Mouse (Mus musculus): Measurements from ENCODE around the gene Akr1b10.
A peak's percentile ranks its signal among the peaks of the same experiment; 100 is the strongest.
"Not testable (repeated sequence)": the region's sequence is repeated elsewhere in the genome, so short reads cannot be mapped to it uniquely, and the experiment has no call there.

Akr1b10 gene

GRCm38 (mm10) chr6:34373841-34374240 is 10.2 kb upstream of the Akr1b10 start:
- no peak for DNase-seq

DNA sequence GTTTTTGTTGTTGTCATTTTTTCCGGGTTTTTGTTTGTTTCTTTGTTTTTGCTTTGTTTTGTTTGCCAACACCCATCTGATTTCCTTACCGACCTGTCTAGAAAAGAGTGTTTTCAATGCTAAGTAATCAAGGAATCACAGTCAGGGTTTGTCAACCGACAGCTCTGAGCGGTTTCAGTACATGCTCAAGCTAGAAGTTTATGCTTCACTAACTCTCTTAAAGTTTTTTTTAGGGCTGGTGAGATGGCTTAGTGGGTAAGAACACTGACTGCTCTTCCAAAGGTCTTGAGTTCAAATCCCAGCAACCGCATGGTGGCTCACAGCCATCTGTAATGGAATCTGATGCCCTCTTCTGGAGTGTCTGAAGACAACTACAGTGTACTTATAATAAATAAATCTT is 8.1 kb upstream of the Akr1b10 start:
- not testable (repeated sequence) for DNase-seq

GRCm38 (mm10) chr6:34383401-34383800 is 617 bp upstream of the Akr1b10 start:
- DNase-seq = no peak

GRCm38 (mm10) chr6:34384701-34385370 is 818 bp downstream of the Akr1b10 start:
- DNase-seq = peak; percentile 67

- DNase-seq = no peak
These were observed 4.6 kb downstream of the Akr1b10 start for GRCm38 (mm10) chr6:34388420-34389156.

- no peak for DNase-seq
These were observed 11.9 kb downstream of the Akr1b10 start for GRCm38 (mm10) chr6:34395897-34396296.

DNA sequence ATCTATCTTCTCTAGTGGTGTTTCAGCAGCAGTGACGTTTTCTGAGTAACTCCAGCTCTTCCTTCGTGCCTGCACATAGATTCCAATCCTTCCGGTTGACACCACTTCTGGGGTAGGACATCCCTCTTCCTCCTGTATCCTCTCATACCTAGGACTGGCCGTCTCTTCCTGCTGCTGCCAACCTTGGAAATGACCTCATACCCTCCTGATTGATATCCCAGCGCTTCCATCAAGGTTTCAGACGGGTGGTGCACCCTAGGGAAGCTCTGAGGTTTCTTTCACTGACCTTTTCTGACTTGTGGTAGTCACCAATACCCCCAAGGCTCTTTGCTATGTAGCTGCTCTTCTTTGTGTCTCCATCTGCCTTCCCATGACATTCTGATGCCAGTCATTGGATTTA is 14.4 kb downstream of the Akr1b10 start:
- DNase-seq = no peak

DNA sequence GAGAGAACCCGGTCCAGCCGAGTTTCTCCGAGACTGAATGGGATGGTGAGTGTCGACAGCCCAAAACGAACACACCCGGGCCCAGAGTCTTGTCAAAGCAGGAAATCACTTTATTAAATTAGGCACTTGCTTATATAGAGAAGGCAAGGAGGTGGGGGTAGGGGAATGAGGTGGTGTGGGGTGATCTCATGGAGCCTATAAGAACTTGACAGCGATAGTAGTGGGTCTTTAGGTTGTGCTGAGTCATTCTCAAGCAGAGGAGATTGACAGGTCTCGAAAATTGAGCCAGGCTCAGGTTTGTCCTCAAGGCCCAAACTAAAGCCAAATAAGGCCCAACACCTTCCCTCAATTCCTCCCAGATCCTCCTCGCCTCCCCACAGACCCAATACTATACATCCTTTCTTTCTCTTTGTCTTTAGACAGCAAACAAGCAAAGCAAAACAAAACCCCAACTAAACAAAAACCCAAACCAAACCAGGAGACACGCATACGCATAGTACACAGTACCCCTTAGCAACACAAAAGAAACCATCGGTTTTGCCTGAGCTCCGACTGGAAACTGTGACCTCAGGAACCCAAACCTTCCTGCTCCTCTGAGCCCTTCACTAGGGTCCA is 15.7 kb downstream of the Akr1b10 start:
- DNase-seq = no peak

- DNase-seq = no peak
These were observed 16.7 kb downstream of the Akr1b10 start for GRCm38 (mm10) chr6:34400696-34401095.

DNA sequence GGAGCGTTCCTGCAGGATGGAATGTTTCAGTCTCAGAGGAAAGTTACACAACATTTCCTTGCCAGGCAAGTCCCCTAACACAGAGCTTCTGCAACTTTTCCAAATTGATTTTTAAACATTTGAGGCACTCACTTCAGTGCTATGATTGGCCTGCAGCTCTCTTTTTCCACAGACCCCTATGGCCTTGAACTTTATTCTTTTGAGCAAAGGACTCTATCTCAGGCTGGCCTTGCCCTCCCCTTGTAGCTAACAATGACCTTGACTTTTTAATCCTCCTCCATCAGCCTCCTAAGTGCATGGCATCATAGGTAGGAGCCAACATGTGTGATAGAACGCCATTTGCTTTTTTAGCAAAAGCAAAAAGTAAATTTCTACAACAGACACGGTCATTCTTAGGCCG is 22.7 kb downstream of the Akr1b10 start:
- DNase-seq = no peak

DNA sequence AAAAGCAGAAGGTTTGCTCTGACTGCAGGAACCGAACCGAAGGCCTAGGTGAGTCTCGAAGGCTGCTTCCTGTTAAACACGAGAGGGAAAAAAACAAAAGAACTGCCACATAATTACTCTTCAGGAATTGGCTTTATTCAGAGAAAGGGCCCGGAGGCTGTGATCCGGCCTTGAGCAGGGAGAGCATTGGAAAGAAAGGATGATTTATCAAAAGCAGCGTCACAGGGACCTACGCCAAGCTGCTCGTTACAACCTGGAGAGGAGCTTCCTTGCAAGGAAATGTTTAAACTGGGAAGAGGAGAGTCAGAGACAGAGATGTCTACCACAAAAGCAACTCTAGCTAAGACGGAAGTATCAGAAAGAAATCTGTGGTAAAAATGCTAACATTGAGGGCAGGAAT is 23.4 kb downstream of the Akr1b10 start:
- no peak for DNase-seq

DNA sequence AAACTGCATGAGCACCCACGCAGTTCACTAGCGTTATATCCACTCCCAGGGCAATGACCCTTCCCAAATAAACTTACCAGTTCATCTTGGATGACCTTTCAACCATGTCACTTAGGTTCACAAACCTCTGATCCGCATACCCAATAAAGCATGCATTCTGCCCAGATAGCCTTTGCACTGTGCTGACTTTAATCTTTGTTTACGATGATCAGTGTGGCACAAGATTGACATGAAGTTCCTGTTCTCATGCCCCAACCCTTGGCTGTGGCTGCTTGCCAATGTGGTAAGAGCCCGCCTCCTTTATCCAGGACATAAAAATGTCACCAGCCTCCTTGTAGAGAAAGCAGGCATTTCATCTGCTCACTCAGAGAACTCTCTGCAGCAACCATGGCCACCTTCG is 28.0 kb downstream of the Akr1b10 start, which contains the start of gene Akr1b7:
Gene Akr1b7 (plus strand): TSS at position 312 of the 400 bp plus-strand sequence.
- DNase-seq = peak; percentile 26

- DNase-seq = no peak
These were observed 28.7 kb downstream of the Akr1b10 start for GRCm38 (mm10) chr6:34412688-34413087.

DNA sequence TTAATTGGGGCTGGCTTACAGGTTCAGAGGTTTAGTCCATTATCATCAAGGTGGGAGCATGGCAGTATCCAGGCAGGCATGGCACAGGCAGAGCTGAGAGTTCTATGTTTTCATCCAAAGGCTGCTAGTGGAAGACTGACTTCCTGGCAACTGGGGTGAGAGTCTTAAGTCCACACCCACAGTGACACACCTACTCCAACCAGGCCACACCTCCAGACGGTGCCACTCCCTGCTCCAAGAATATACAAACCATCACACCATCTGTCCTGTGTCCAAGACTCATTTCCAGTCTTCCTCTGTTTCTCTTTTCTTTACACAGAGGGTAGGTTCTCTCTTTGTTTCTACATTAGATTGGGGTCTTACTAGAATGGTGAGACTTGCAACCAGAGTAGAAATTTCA is 29.4 kb downstream of the Akr1b10 start:
- DNase-seq = not testable (repeated sequence)

GRCm38 (mm10) chr6:34416521-34416920 is 32.5 kb downstream of the Akr1b10 start:
- DNase-seq = no peak

GRCm38 (mm10) chr6:34419071-34419470 is 35.1 kb downstream of the Akr1b10 start:
- DNase-seq = no peak

DNA sequence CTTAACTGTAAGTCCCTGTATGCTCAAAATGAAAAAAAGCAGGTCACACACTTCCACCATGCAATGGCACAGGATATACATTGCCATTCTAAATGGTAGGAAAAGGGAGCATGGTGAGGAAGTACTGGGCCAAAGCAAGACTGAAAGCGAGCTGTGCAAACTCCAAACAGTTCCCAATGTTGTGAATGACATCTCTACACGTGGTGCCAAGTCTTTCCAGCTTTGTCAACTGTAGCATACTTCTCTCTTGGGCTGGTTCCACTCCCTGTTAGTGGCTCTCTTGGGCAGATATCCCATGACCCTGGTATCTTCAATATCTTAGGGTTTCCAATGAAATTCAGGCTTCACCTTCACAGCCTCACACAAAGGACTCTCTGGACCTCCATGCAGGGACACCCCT is 55.0 kb downstream of the Akr1b10 start:
- DNase-seq = no peak

DNA sequence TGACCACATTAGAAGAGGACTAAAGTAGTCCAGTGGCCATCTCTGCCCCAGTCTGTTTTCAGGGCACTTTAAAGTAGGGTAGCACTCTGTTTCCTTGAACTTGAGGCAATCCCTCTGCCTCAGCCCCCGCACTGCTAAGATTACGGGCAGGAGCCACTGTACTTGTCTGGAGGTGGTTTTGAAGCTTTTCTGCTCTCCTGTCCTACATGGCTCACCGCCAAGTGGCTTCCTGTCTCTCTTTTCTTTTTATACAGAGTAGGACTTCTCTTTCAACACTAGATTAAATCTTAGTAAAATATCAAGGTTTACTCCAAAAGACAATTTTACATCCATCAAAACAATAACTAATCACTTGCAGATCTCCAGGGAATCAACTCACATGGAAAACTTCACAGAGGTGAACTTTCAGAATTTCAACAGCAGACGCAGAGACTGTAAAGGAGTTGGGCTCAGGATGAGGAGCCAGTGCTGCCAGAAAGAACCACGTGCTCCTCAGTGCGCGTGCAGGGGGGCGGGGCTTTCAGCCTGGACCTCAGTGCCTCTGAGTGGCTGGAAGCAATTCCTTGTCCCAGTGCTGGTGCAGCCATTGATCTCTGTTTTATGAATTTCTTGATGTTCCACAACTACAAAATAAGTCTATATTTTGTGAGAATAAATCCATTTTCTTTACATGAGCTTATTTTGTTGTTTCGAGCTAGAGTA is 57.7 kb downstream of the Akr1b10 start:
- DNase-seq = no peak

- no peak for DNase-seq
These were observed 59.8 kb downstream of the Akr1b10 start for GRCm38 (mm10) chr6:34443791-34444190.
